Mouse (Mus musculus) CH12.LX (cell line): Measurements from ENCODE around the gene Zfp202. TPM values are rescaled to one million over a fixed set of nuclear protein-coding genes. Genes with fewer than 3 reads are reported as not detected.

ENCODE experiments used
- DNase-seq: peaks from one replicate; pipeline ENCODE4 v3.0.0-alpha.2; 2013; ENCODE audit errors: extremely low read depth
- H3K27ac ChIP-seq: 2 replicates; pipeline ENCODE4 v1.5.1; 2012; ENCODE audit warnings: low read depth, mild to moderate bottlenecking, control low read depth, moderate library complexity; ENCODE audit not compliant: insufficient read depth
- H3K27me3 ChIP-seq: replicated peaks from 2 replicates; pipeline ENCODE3; 2012; ENCODE audit warnings: inconsistent platforms
- H3K36me3 ChIP-seq, 2 experiments: replicated peaks in 1 of 2; 2 replicates each; pipeline versions ENCODE3 to v1.6.1; 2012; ENCODE audit warnings: inconsistent platforms in 1 of 2, low read length in 1 of 2, mild to moderate bottlenecking in 1 of 2, mixed read lengths in 1 of 2, moderate library complexity in 1 of 2; ENCODE audit not compliant: control insufficient read depth in 1 of 2, insufficient read depth in 1 of 2
- H3K4me1 ChIP-seq, 2 experiments: 2 replicates each; pipeline ENCODE4 v1.6.1; 2012; ENCODE audit warnings: inconsistent platforms in 1 of 2, moderate library complexity in 1 of 2; ENCODE audit not compliant: insufficient read depth in 2 of 2, control insufficient read depth in 1 of 2
- H3K4me2 ChIP-seq: 2 replicates; pipeline ENCODE4 v1.6.1; 2012; ENCODE audit warnings: low read depth, mild to moderate bottlenecking, control low read depth; ENCODE audit not compliant: poor library complexity, insufficient read depth, severe bottlenecking
- H3K4me3 ChIP-seq, 3 experiments: fragments of 150-350 bp in 1 of 3; sonication (generic) in 1 of 3; replicated peaks in 1 of 3; 2 replicates each; pipeline versions ENCODE3 to v1.5.1; 2011 to 2012; ENCODE audit warnings: low read depth in 2 of 3, low read length in 2 of 3, mild to moderate bottlenecking in 2 of 3, moderate library complexity in 2 of 3, control low read depth in 1 of 3, improper control_type of control experiment in 1 of 3, inconsistent platforms in 1 of 3, mixed read lengths in 1 of 3; ENCODE audit not compliant: poor library complexity in 1 of 3
- H3K79me2 ChIP-seq: replicated peaks from 2 replicates; pipeline ENCODE4 v1.6.1; 2012; ENCODE audit warnings: mild to moderate bottlenecking, moderate library complexity; ENCODE audit not compliant: control insufficient read depth, poor library complexity, insufficient read depth, severe bottlenecking; ENCODE audit errors: extremely low read depth
- H3K9ac ChIP-seq: 2 replicates; pipeline ENCODE4 v1.6.1; 2012; ENCODE audit warnings: low read depth, mild to moderate bottlenecking, control low read depth, moderate library complexity; ENCODE audit not compliant: insufficient read depth
- H3K9me3 ChIP-seq: replicated peaks from 2 replicates; pipeline ENCODE3; 2012; ENCODE audit warnings: low read length, inconsistent platforms, mixed read lengths
- CHD1 ChIP-seq: IDR thresholded peaks from 2 replicates; pipeline ENCODE4 v1.6.1; 2012; ENCODE audit warnings: low read depth, low read length, improper control_type of control experiment, inconsistent platforms
- CHD2 ChIP-seq: IDR thresholded peaks from 2 replicates; pipeline ENCODE4 v1.6.1; 2011; ENCODE audit warnings: low read length, improper control_type of control experiment
- CTCF ChIP-seq, 2 experiments: IDR thresholded peaks in 1 of 2; conservative IDR thresholded peaks in 1 of 2; 2 replicates each; pipeline ENCODE4 v1.5.1; 2011 to 2012; ENCODE audit warnings: low read depth in 2 of 2, low read length in 2 of 2, improper control_type of control experiment in 1 of 2, inconsistent platforms in 1 of 2, mild to moderate bottlenecking in 1 of 2, moderate library complexity in 1 of 2
- ELF1 ChIP-seq: IDR thresholded peaks from 2 replicates; pipeline ENCODE4 v1.6.1; 2014; ENCODE audit warnings: low read depth, mild to moderate bottlenecking, inconsistent platforms, low read length, improper control_type of control experiment
- EP300 ChIP-seq: IDR thresholded peaks from 2 replicates; pipeline ENCODE4 v1.6.1; 2011; ENCODE audit warnings: low read length, improper control_type of control experiment
- GABPA ChIP-seq: IDR thresholded peaks from 2 replicates; pipeline ENCODE4 v1.6.1; 2012; ENCODE audit warnings: low read depth, low read length, improper control_type of control experiment, inconsistent platforms; ENCODE audit not compliant: insufficient replicate concordance
- MAFK ChIP-seq: IDR thresholded peaks from 2 replicates; pipeline ENCODE4 v1.6.1; 2011; ENCODE audit warnings: low read length, improper control_type of control experiment; ENCODE audit not compliant: insufficient replicate concordance
- NELFE ChIP-seq: IDR thresholded peaks from 2 replicates; pipeline ENCODE4 v1.6.1; 2011; ENCODE audit warnings: low read depth, low read length, improper control_type of control experiment
- NRF1 ChIP-seq: IDR thresholded peaks from 2 replicates; pipeline ENCODE4 v1.6.1; 2014; ENCODE audit warnings: low read depth, mild to moderate bottlenecking, inconsistent platforms, low read length, improper control_type of control experiment, moderate library complexity
- POLR2A ChIP-seq: IDR thresholded peaks from 2 replicates; pipeline ENCODE4 v1.6.1; 2011; ENCODE audit warnings: low read depth, mild to moderate bottlenecking, improper control_type of control experiment, low read length
- POLR2AphosphoS2 ChIP-seq: IDR thresholded peaks from 2 replicates; pipeline ENCODE4 v1.6.1; 2011; ENCODE audit warnings: low read depth, low read length, improper control_type of control experiment
- RCOR1 ChIP-seq: conservative IDR thresholded peaks from 2 replicates; pipeline ENCODE4 v1.6.1; 2012; ENCODE audit warnings: low read depth, mild to moderate bottlenecking, inconsistent platforms, low read length, improper control_type of control experiment
- SIN3A ChIP-seq: IDR thresholded peaks from 2 replicates; pipeline ENCODE4 v1.6.1; 2012; ENCODE audit warnings: low read length, improper control_type of control experiment, inconsistent platforms
- SMC3 ChIP-seq: IDR thresholded peaks from 2 replicates; pipeline ENCODE4 v1.6.1; 2011; ENCODE audit warnings: low read depth, low read length, improper control_type of control experiment
- TBP ChIP-seq: conservative IDR thresholded peaks from 2 replicates; pipeline ENCODE4 v1.6.1; 2011; ENCODE audit warnings: low read depth, low read length, improper control_type of control experiment
- USF1 ChIP-seq: IDR thresholded peaks from 2 replicates; pipeline ENCODE4 v1.6.1; 2014; ENCODE audit warnings: low read depth, mild to moderate bottlenecking, inconsistent platforms, low read length, improper control_type of control experiment
- ZC3H11A ChIP-seq: IDR thresholded peaks from 2 replicates; pipeline ENCODE4 v1.6.1; 2012; ENCODE audit warnings: low read depth, mild to moderate bottlenecking, inconsistent platforms, low read length, improper control_type of control experiment
- ZKSCAN1 ChIP-seq: IDR thresholded peaks from 2 replicates; pipeline ENCODE4 v1.6.1; 2012; ENCODE audit warnings: low read depth, inconsistent platforms, low read length, improper control_type of control experiment, borderline replicate concordance
- ZMIZ1 ChIP-seq: IDR thresholded peaks from 2 replicates; pipeline ENCODE4 v1.6.1; 2012; ENCODE audit warnings: low read depth, mild to moderate bottlenecking, inconsistent platforms, low read length, improper control_type of control experiment
- ZNF384 ChIP-seq: IDR thresholded peaks from 2 replicates; pipeline ENCODE4 v1.6.1; 2012; ENCODE audit warnings: low read depth, low read length, improper control_type of control experiment, inconsistent platforms
- dilution Hi-C: fragments of 300-500 bp; cut with MboI; formaldehyde crosslinking; loops from 2 replicates; pipeline ENCODE4 v1.14.3; 2020; ENCODE audit warnings: low sequenced_read_pairs; ENCODE audit not compliant: extremely low pct_unique_long_range_greater_than_20kb, extremely low pct_ligation_motif_present
- in situ Hi-C: fragments of 300-500 bp; cut with MboI; formaldehyde crosslinking; loops from 3 replicates; pipeline ENCODE4 v1.14.3; 2019; ENCODE audit warnings: low sequenced_read_pairs, low pct_ligation_motif_present, low pct_unique_long_range_greater_than_20kb, mixed read lengths
- polyA plus RNA-seq: library from polyadenylated mRNA; unstranded; fragments of >175 nt; gene quantifications from 2 replicates; pipeline ENCODE4 v1.2.1, GENCODE M21; 2012; ENCODE audit warnings: low read depth; ENCODE audit not compliant: insufficient read length
- total RNA-seq, 2 experiments: library from RNA; depleted of rRNA; stranded (reverse); fragments of 300-350 nt in 1 of 2; fragments of >200 nt in 1 of 2; gene quantifications; 2 replicates each; pipeline ENCODE4 v1.2.3; 2012 to 2014

The Zfp202 gene
- total and polyA plus RNA-seq, 3 experiments = 3.5 to 4.2 (median 3.9) TPM

DNA sequence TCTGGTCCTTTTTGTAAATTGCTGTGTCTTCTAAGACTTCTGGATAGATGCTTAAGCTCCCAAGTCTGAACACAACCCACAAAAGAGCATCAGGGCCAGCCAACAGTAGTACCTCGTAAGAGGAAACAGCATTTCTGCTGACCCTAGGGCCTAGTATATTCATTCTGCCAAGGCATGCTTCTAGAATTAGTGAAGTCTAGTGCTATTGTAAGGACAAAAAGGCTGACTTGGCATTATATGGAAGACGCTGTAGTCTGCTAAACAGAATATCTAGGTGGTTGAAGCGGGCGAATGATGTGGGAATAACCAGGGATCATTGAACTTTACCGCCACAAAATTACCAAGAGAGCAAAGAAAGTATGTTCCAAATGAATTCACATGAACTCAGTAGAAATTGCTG lies 21.9 kb downstream of the Zfp202 start:
- Histone ChIP-seq H3K4me3 (no peak overlapping the region), H3K9ac (no peak overlapping the region), H3K4me1 (0 out of 4 replicates have a peak, but pooled peaks cover 0 to 2% of the 10 kb centered on the region in 2 experiments), H3K27ac (no peak overlapping the region), H3K27me3 (no peaks in the 10 kb centered on the region), H3K4me2 (no peak overlapping the region), H3K79me2 (no peaks in the 10 kb centered on the region), H3K9me3 (no peaks in the 10 kb centered on the region), H3K36me3 (peaks cover 27 to 41% of the 10 kb centered on the region in 2 experiments)
- TF ChIP-seq TBP = no peak
- 0 out of 2 replicates have a peak, but pooled peaks have one; percentile 55 for TF ChIP-seq MAFK
- in situ Hi-C loops = no loop called here
- no peak for DNase-seq
- dilution Hi-C loops = no loop called here

GRCm38 (mm10) chr9:40216651-40217050 lies 24.5 kb downstream of the Zfp202 start:
- dilution Hi-C loops = no loop called here
- in situ Hi-C loops = no loop called here

GRCm38 (mm10) chr9:40224289-40224688 lies 32.2 kb downstream of the Zfp202 start:
- no peaks in the 10 kb centered on the region for H3K27me3 ChIP-seq
- in situ Hi-C loops (loop anchor here (10.0 kb wide), 1 partner anchor 171 kb away; no protein-coding TSS in a partner anchor), dilution Hi-C loops (no loop called here)
- no peak for TF ChIP-seq ZKSCAN1
- no peak for TF ChIP-seq SIN3A
- TF ChIP-seq ELF1 = no peak
- no peak for TF ChIP-seq EP300
- no peak for TF ChIP-seq POLR2A
- TF ChIP-seq CTCF (conservative IDR thresholded peaks at IDR 0.05 in 1 of 2, IDR thresholded peaks at IDR 0.05 in 1 of 2; ENCODE audit: low read depth in 2 of 2, low read length in 2 of 2) = peak in 1 of 2 experiments; percentile 32; a peak in 3 of 4 replicates
- TF ChIP-seq CHD1 = no peak
- TF ChIP-seq SMC3 = peak; percentile 25
- TF ChIP-seq GABPA = no peak
- no peaks in the 10 kb centered on the region for H3K36me3 ChIP-seq
- H3K79me2 ChIP-seq = no peaks in the 10 kb centered on the region
- H3K9ac ChIP-seq = no peak overlapping the region
- DNase-seq = no peak
- H3K4me2 ChIP-seq = no peak overlapping the region
- H3K27ac ChIP-seq = no peak overlapping the region
- no peaks in the 10 kb centered on the region for H3K9me3 ChIP-seq
- H3K4me1 ChIP-seq = peaks cover 2 to 3% of the 10 kb centered on the region in 2 experiments; a peak in 1 of 4 replicates
- H3K4me3 ChIP-seq = no peak overlapping the region

More at GRCm38 (mm10) chr9:40216651-40217050, 24.5 kb downstream of the Zfp202 start:
- H3K36me3 ChIP-seq = peaks cover 9 to 15% of the 10 kb centered on the region in 2 experiments
- no peak overlapping the region for H3K4me3 ChIP-seq
- no peak for TF ChIP-seq CHD2
- TF ChIP-seq NRF1 = no peak
- no peak for TF ChIP-seq ZNF384
- TF ChIP-seq CTCF (conservative IDR thresholded peaks at IDR 0.05 in 1 of 2, IDR thresholded peaks at IDR 0.05 in 1 of 2; ENCODE audit: low read depth in 2 of 2, low read length in 2 of 2) = no peak
- no peak for TF ChIP-seq ZC3H11A
- TF ChIP-seq NELFE = no peak
- TF ChIP-seq ZMIZ1 = no peak
- no peak for TF ChIP-seq USF1
- no peak for TF ChIP-seq RCOR1
- TF ChIP-seq POLR2AphosphoS2 = no peak
- H3K27ac ChIP-seq = no peak overlapping the region
- H3K9ac ChIP-seq = no peak overlapping the region
- H3K9me3 ChIP-seq = no peaks in the 10 kb centered on the region
- no peak for DNase-seq
- H3K4me2 ChIP-seq = no peak overlapping the region
- H3K27me3 ChIP-seq = no peaks in the 10 kb centered on the region
- H3K4me1 ChIP-seq = 0 out of 4 replicates have a peak, but pooled peaks cover 0 to 2% of the 10 kb centered on the region in 2 experiments
- no peaks in the 10 kb centered on the region for H3K79me2 ChIP-seq
